Mouse (Mus musculus): ENCODE results near the gene Slc9a5. TPM values are rescaled to one million over a fixed set of nuclear protein-coding genes. Genes with fewer than 3 reads are reported as not detected.
A peak's percentile ranks its signal among the peaks of the same experiment; 100 is the strongest.

The Slc9a5 gene
- polyA plus RNA-seq, 1 experiment from 2014 or later: 13.2 TPM

- 0 out of 2 replicates have a peak, but pooled peaks cover 4% of the 10 kb centered on the region for H3K4me1 ChIP-seq (ENCODE audit: control insufficient read depth, insufficient read depth, low read length)
- H3K9ac ChIP-seq (replicated peaks; ENCODE audit: low read depth, low read length): no peak overlapping the region
- no peaks in the 10 kb centered on the region for H3K9me3 ChIP-seq (ENCODE audit: control insufficient read depth, low read length)
- 73% methylated on average over 15 of the region's 15 CpGs for WGBS
- H3K36me3 ChIP-seq (ENCODE audit: control insufficient read depth, insufficient read depth, low read length): no peaks in the 10 kb centered on the region; the same call in 1 of the 2 replicates
- no peak overlapping the region for H3K27ac ChIP-seq (ENCODE audit: low read depth, low read length)
- H3K4me2 ChIP-seq (ENCODE audit: low read depth, low read length): no peak overlapping the region
- H3K27me3 ChIP-seq (ENCODE audit: control insufficient read depth, insufficient read depth, low read length): no peaks in the 10 kb centered on the region
- no peak overlapping the region for H3K4me3 ChIP-seq (ENCODE audit: low read depth, low read length)
- ATAC-seq (ENCODE audit: low read depth): no peak
Measured at GRCm38 (mm10) chr8:105359208-105359607, 10.6 kb downstream of the Slc9a5 start.

GRCm38 (mm10) chr8:105359646-105360045 is 11.0 kb downstream of the Slc9a5 start:
- no peak for ATAC-seq (ENCODE audit: low read depth)
- Histone ChIP-seq H3K9ac (replicated peaks; ENCODE audit: low read depth, low read length) (no peak overlapping the region), H3K9me3 (ENCODE audit: control insufficient read depth, low read length) (no peaks in the 10 kb centered on the region), H3K4me3 (ENCODE audit: low read depth, low read length) (no peak overlapping the region), H3K36me3 (ENCODE audit: control insufficient read depth, insufficient read depth, low read length) (no peaks in the 10 kb centered on the region; the same call in 1 of the 2 replicates), H3K4me2 (ENCODE audit: low read depth, low read length) (no peak overlapping the region), H3K4me1 (ENCODE audit: control insufficient read depth, insufficient read depth, low read length) (0 out of 2 replicates have a peak, but pooled peaks cover 4% of the 10 kb centered on the region), H3K27ac (ENCODE audit: low read depth, low read length) (no peak overlapping the region), H3K27me3 (ENCODE audit: control insufficient read depth, insufficient read depth, low read length) (no peaks in the 10 kb centered on the region)
- 53% methylated on average over 4 of the region's 4 CpGs for WGBS

- no peak overlapping the region for H3K27ac ChIP-seq (ENCODE audit: low read depth, low read length)
- no peak for ATAC-seq (ENCODE audit: low read depth)
Measured at GRCm38 (mm10) chr8:105361751-105362702, 13.4 kb downstream of the Slc9a5 start.

GRCm38 (mm10) chr8:105367107-105367506 is 18.5 kb downstream of the Slc9a5 start:
- H3K36me3 ChIP-seq (ENCODE audit: control insufficient read depth, insufficient read depth, low read length): no peaks in the 10 kb centered on the region
- 77% methylated on average over 2 of the region's 2 CpGs for WGBS

More at GRCm38 (mm10) chr8:105361751-105362702, 13.4 kb downstream of the Slc9a5 start:
- H3K4me1 ChIP-seq (ENCODE audit: control insufficient read depth, insufficient read depth, low read length): 0 out of 2 replicates have a peak, but pooled peaks cover 4% of the 10 kb centered on the region
- no peak overlapping the region for H3K4me3 ChIP-seq (ENCODE audit: low read depth, low read length)
- no peaks in the 10 kb centered on the region; the same call in 1 of the 2 replicates for H3K36me3 ChIP-seq (ENCODE audit: control insufficient read depth, insufficient read depth, low read length)
- H3K9ac ChIP-seq (replicated peaks; ENCODE audit: low read depth, low read length): no peak overlapping the region
- no peaks in the 10 kb centered on the region for H3K9me3 ChIP-seq (ENCODE audit: control insufficient read depth, low read length)
- H3K4me2 ChIP-seq (ENCODE audit: low read depth, low read length): no peak overlapping the region
- 66% methylated on average over 12 of the region's 12 CpGs for WGBS
- H3K27me3 ChIP-seq (ENCODE audit: control insufficient read depth, insufficient read depth, low read length): no peaks in the 10 kb centered on the region

GRCm38 (mm10) chr8:105372473-105372872 is 23.8 kb downstream of the Slc9a5 start:
- ATAC-seq (ENCODE audit: low read depth): no peak
- Histone ChIP-seq H3K4me3 (ENCODE audit: low read depth, low read length) (no peak overlapping the region), H3K27me3 (ENCODE audit: control insufficient read depth, insufficient read depth, low read length) (no peaks in the 10 kb centered on the region), H3K9me3 (ENCODE audit: control insufficient read depth, low read length) (no peaks in the 10 kb centered on the region), H3K4me2 (ENCODE audit: low read depth, low read length) (no peak overlapping the region), H3K4me1 (ENCODE audit: control insufficient read depth, insufficient read depth, low read length) (no peaks in the 10 kb centered on the region), H3K27ac (ENCODE audit: low read depth, low read length) (no peak overlapping the region), H3K36me3 (ENCODE audit: control insufficient read depth, insufficient read depth, low read length) (no peaks in the 10 kb centered on the region), H3K9ac (replicated peaks; ENCODE audit: low read depth, low read length) (no peak overlapping the region)
- WGBS: 77% methylated on average over 9 of the region's 9 CpGs

More at GRCm38 (mm10) chr8:105367107-105367506, 18.5 kb downstream of the Slc9a5 start:
- H3K9ac ChIP-seq (replicated peaks; ENCODE audit: low read depth, low read length): no peak overlapping the region
- no peaks in the 10 kb centered on the region for H3K9me3 ChIP-seq (ENCODE audit: control insufficient read depth, low read length)
- no peak overlapping the region for H3K4me2 ChIP-seq (ENCODE audit: low read depth, low read length)
- H3K27ac ChIP-seq (ENCODE audit: low read depth, low read length): no peak overlapping the region
- H3K27me3 ChIP-seq (ENCODE audit: control insufficient read depth, insufficient read depth, low read length): no peaks in the 10 kb centered on the region
- H3K4me3 ChIP-seq (ENCODE audit: low read depth, low read length): no peak overlapping the region
- no peak for ATAC-seq (ENCODE audit: low read depth)
- no peaks in the 10 kb centered on the region for H3K4me1 ChIP-seq (ENCODE audit: control insufficient read depth, insufficient read depth, low read length)

- no peak for ATAC-seq (ENCODE audit: low read depth)
- Histone ChIP-seq H3K4me3 (ENCODE audit: low read depth, low read length) (no peak within 1 kb of the TSS), H3K9me3 (ENCODE audit: control insufficient read depth, low read length) (no peaks in the 10 kb centered on the region), H3K4me2 (ENCODE audit: low read depth, low read length) (no peak within 1 kb of the TSS; the same call in 1 of the 2 replicates), H3K36me3 (ENCODE audit: control insufficient read depth, insufficient read depth, low read length) (no peaks in the 10 kb centered on the region), H3K9ac (replicated peaks; ENCODE audit: low read depth, low read length) (no peak within 1 kb of the TSS), H3K27me3 (ENCODE audit: control insufficient read depth, insufficient read depth, low read length) (no peaks in the 10 kb centered on the region), H3K27ac (ENCODE audit: low read depth, low read length) (no peak within 1 kb of the TSS), H3K4me1 (ENCODE audit: control insufficient read depth, insufficient read depth, low read length) (no peaks in the 10 kb centered on the region)
- WGBS: 57% methylated on average over 2 of the region's 2 CpGs
Measured at GRCm38 (mm10) chr8:105373032-105373431, 24.4 kb downstream of the Slc9a5 start, which contains the start of gene Plekhg4. Gene Plekhg4, plus strand, starts transcription at chr8:105373274.

- ATAC-seq (ENCODE audit: low read depth): peak; percentile 38; the same call in 1 of the 2 replicates
- Histone ChIP-seq H3K27me3 (ENCODE audit: control insufficient read depth, insufficient read depth, low read length) (no peaks in the 10 kb centered on the region), H3K27ac (ENCODE audit: low read depth, low read length) (no peak overlapping the region), H3K4me1 (ENCODE audit: control insufficient read depth, insufficient read depth, low read length) (peaks cover 4% of the 10 kb centered on the region; the same call in 1 of the 2 replicates), H3K9ac (replicated peaks; ENCODE audit: low read depth, low read length) (no peak overlapping the region), H3K4me2 (ENCODE audit: low read depth, low read length) (peak overlapping the region; percentile 26; the same call in 1 of the 2 replicates), H3K36me3 (ENCODE audit: control insufficient read depth, insufficient read depth, low read length) (no peaks in the 10 kb centered on the region), H3K4me3 (ENCODE audit: low read depth, low read length) (no peak overlapping the region), H3K9me3 (ENCODE audit: control insufficient read depth, low read length) (no peaks in the 10 kb centered on the region)
- WGBS: 31% methylated on average over 33 of the region's 33 CpGs
Measured at GRCm38 (mm10) chr8:105374513-105374966, 25.9 kb downstream of the Slc9a5 start.

GRCm38 (mm10) chr8:105378673-105379072 is 30.0 kb downstream of the Slc9a5 start:
- H3K9me3 ChIP-seq (ENCODE audit: control insufficient read depth, low read length): no peaks in the 10 kb centered on the region
- no peaks in the 10 kb centered on the region for H3K36me3 ChIP-seq (ENCODE audit: control insufficient read depth, insufficient read depth, low read length)
- ATAC-seq (ENCODE audit: low read depth): peak; percentile 53; the same call in 1 of the 2 replicates
- H3K4me2 ChIP-seq (ENCODE audit: low read depth, low read length): no peak overlapping the region
- no peak overlapping the region for H3K4me3 ChIP-seq (ENCODE audit: low read depth, low read length)
- no peak overlapping the region for H3K9ac ChIP-seq (replicated peaks; ENCODE audit: low read depth, low read length)
- 59% methylated on average over 19 of the region's 19 CpGs for WGBS
- no peaks in the 10 kb centered on the region for H3K27me3 ChIP-seq (ENCODE audit: control insufficient read depth, insufficient read depth, low read length)
- H3K27ac ChIP-seq (ENCODE audit: low read depth, low read length): no peak overlapping the region
- H3K4me1 ChIP-seq (ENCODE audit: control insufficient read depth, insufficient read depth, low read length): peaks cover 4% of the 10 kb centered on the region; the same call in 1 of the 2 replicates

- Histone ChIP-seq H3K9me3 (ENCODE audit: control insufficient read depth, low read length) (no peaks in the 10 kb centered on the region), H3K36me3 (ENCODE audit: control insufficient read depth, insufficient read depth, low read length) (no peaks in the 10 kb centered on the region), H3K4me3 (ENCODE audit: low read depth, low read length) (no peak overlapping the region), H3K27ac (ENCODE audit: low read depth, low read length) (no peak overlapping the region), H3K4me2 (ENCODE audit: low read depth, low read length) (no peak overlapping the region), H3K27me3 (ENCODE audit: control insufficient read depth, insufficient read depth, low read length) (no peaks in the 10 kb centered on the region), H3K4me1 (ENCODE audit: control insufficient read depth, insufficient read depth, low read length) (peaks cover 4% of the 10 kb centered on the region; the same call in 1 of the 2 replicates), H3K9ac (replicated peaks; ENCODE audit: low read depth, low read length) (no peak overlapping the region)
- 86% methylated on average over 12 of the region's 12 CpGs for WGBS
- ATAC-seq (ENCODE audit: low read depth): no peak
Measured at GRCm38 (mm10) chr8:105380308-105380707, 31.7 kb downstream of the Slc9a5 start.

Measured in neural tube, embryonic 14.5 days (tissue).